Mouse (Mus musculus) spleen, adult 18-20 months (tissue): Measurements from ENCODE around the gene Tubb4a.
"Not testable (repeated sequence)": the region's sequence is repeated elsewhere in the genome, so short reads cannot be mapped to it uniquely, and the experiment has no call there.

ENCODE experiments used
- DNase-seq, 2 experiments: peaks; one replicate each; pipeline ENCODE4 v3.0.0; 2022; ENCODE audit warnings: mixed read lengths in 2 of 2

The Tubb4a gene

DNA sequence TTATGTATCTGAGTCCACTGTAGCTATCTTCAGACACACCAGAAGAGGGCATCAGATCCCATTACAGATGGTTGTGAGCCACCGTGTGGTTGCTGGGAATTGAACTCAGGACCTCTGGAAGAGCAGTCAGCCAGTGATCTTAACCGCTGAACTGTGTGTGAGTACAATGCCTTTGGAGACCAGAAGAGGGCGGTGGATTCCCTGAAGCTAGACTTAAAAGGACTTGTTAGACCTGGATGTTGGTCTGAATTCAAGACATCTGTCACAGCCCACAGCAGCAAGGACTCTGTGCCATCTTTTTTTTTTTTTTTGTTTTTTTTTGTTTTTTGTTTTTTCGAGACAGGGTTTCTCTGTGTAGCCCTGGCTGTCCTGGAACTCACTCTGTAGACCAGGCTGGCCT, 35.9 kb downstream of the Tubb4a start:
- not testable (repeated sequence) for DNase-seq

DNA sequence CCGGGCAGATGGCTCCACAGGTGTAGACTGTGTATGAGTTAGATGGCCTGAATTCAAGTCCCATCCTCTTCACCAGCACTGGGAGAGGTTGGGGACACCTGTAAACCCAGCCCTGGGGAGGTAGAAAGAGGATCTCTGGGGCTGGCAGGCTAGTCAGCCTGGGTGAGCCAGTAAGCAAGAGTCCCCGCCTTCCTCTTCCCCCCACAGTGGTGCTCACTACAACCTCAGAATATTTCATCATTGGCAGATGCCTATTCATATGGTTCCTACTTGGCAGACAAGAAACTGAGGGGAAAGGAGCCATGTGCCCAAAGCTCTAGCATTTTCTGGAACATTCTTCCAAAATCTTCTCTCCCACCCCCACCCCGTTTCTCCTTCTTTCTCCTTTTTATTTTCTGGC, 38.8 kb downstream of the Tubb4a start:
- DNase-seq: no peak

DNA sequence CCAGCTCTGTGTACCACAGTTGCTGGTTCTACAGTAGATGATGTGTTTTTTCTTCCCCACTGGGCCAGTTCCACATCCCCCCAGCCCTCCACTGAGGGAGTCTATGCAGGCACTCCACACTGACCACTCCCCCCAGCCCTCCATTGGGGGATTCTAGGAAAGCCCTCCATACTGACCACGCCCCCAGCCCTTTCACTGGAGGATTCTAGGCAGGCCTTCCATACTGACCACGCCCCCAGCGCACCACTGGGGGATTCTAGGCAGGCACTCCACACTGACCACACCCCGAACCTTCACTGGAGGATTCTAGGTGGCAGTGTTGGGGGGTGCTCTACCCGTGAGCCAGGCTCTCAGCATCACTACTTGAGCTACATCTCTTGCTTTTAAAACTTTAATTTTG, 40.2 kb downstream of the Tubb4a start:
- no peak for DNase-seq

DNA sequence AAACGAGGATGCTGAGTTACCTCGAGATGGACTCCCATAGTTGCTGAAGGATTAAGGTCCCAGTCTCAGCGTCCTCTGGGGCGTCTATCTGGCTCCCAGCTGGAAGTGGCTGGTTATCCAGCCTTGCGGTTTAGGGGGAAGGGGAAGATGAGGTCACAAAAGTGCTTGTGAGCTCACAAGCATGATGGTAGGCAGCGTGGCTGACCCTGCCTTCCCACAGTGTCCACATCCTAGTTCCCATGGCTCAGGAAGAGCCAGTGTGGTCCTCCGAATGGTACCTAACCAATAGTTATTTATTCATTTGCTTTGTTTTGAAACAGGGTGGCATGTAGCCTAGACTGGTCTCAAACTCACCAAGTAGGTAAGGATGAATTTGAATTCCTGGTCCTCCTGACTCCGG, 46.0 kb downstream of the Tubb4a start, which contains the start of gene Slc25a41:
Gene Slc25a41 (minus strand): TSS at position 101 of the 400 bp plus-strand sequence.
- no peak for DNase-seq

DNA sequence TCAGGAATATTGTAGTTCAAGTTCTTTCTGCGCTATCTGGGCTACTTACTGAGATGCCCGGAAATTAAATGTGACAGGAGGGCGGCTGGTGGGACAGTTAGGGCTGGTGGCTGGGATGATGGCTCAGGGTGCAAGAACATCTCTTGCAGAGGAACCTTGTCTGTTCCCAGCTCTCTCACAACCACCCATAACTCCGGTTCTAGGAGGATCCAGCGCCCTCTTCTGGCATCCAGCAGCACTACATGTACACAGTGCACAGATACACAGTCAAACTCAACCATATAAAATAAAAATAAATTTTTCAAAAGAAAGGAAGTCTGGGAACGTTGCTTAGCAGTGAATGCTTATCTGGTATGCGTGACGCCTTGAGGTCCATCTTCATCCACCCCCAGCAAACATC, 48.6 kb downstream of the Tubb4a start:
- DNase-seq: no peak

DNA sequence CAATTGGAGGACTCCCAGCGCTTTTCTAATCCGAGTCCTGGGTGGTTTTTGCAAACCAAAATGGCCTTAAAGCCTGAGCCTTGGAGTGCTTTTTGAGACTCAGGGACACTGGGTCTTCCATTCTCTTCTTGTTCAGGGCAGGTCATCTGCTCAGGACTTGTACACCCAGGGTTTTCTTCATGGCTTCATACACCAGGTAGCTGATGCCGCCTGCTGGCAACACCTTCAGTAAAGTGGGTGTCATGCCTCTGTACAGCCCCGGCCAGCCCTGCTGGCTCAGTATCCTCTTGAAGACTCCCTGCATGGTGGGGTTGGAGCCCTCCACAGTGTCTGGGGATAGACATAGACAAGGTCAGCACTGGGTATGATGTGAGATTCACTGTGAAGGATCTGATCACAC, 54.7 kb downstream of the Tubb4a start:
- no peak for DNase-seq

DNA sequence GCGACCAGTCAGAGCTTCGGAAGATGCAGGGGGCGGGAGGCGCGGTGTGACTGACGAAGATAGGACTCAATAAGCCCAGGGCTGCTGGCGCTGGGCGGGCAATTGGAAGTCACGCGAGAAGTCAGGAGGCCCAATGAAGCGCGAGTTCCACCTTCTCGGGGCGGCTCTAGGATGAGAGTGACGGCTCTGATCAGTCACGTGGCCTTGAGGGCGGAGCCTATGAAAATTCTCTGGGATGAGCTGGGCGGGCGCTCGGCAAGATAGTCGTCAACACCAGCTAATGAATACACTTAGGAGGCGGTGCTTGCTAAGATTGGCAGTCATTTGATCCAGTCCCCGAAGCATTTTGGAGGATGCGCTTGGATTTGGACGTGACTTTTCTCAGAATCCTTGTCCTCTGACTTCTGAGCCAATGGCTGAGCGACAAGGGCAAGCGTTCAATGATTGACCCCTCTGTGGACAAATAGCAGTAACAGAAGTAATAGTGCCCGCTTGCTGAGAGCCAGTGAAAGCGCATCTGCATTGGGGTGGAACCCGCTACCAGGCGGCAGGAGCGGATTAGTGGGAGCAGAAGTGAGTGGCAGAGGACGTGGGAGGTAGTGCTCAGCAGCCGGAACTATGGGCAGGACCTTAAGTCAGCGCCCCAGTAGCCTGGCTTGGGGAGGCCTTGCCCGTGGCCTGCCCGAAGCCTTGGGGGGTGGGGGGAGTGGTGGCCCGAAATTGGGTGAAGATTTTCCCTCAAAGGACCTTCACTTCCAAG, 55.7 kb downstream of the Tubb4a start:
- DNase-seq: peak; percentile 98 to 99

GRCm38 (mm10) chr17:57030931-57031660, 56.5 kb downstream of the Tubb4a start, which contains the start of gene Khsrp:
Gene Khsrp (minus strand): TSS chr17:57031522.
- DNase-seq: peak in 1 of 2 experiments; percentile 49
